Mouse (Mus musculus): Measurements from ENCODE around the gene Hpn.

DNA sequence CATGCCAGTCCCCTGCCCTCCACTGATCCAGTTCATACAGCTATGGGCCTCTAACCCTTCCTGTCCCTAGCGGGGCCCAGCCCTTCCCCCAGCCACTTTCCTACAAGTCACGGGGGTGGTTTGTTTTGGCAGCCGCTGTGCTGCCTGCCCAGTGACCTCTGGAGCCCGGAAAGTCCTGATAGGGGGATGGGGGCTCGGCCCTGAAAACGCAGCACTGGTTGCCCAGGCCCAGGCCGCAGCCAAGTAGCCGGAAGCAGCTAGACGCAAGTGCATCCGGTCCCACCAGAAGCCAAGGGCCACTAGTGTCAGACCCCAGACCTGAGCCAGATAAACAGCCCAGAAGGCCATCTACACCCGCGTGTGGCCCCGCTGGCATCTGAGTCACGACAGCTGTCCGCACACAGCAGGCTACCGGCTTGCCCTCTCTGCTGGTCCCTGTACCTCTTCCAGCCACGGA lies 525 bp upstream of the Hpn start:
- TF ChIP-seq GATA1 (IDR thresholded peaks at IDR 0.05; ENCODE audit: borderline replicate concordance, low read length) (no peak), FLI1 (IDR thresholded peaks at IDR 0.05; ENCODE audit: low read length) (no peak)

Measured in megakaryocyte, embryonic 14.5 days (primary cell).